Mouse (Mus musculus) midbrain, embryonic 16.5 days (tissue): ENCODE measurements at regions not wholly inside any gene's neighbourhood (a gene's known extent, or its start where the extent isn't known, plus 50 kb on each side); places are given as distances from the start of the nearest gene placed in this dataset.

ENCODE experiments used
- ATAC-seq: fragments of 200-750 bp; cut with Nextera tagmentation; 2 replicates; pipeline ENCODE4 v1.8.0; 2017; ENCODE audit warnings: moderate TSS enrichment
- H3K27ac ChIP-seq: fragments of 300-500 bp; sonication (generic); 2 replicates; pipeline ENCODE4 v1.5.1; 2014; ENCODE audit warnings: mild to moderate bottlenecking, low read length, mixed read lengths
- H3K27me3 ChIP-seq: fragments of 300-500 bp; sonication (generic); 2 replicates; pipeline ENCODE4 v1.6.1; 2014; ENCODE audit warnings: low read depth, low read length, mixed read lengths; ENCODE audit not compliant: control insufficient read depth, insufficient read depth
- H3K36me3 ChIP-seq: fragments of 300-500 bp; sonication (generic); 2 replicates; pipeline ENCODE4 v1.6.1; 2014; ENCODE audit warnings: mild to moderate bottlenecking, low read length, moderate library complexity, mixed read lengths; ENCODE audit not compliant: control insufficient read depth, insufficient read depth
- H3K4me1 ChIP-seq: fragments of 300-500 bp; sonication (generic); 2 replicates; pipeline ENCODE4 v1.6.1; 2014; ENCODE audit warnings: mild to moderate bottlenecking, low read length, mixed read lengths; ENCODE audit not compliant: control insufficient read depth, insufficient read depth
- H3K4me2 ChIP-seq: fragments of 300-500 bp; sonication (generic); 2 replicates; pipeline ENCODE4 v1.6.1; 2014; ENCODE audit warnings: mild to moderate bottlenecking, low read length, mixed read lengths
- H3K4me3 ChIP-seq: fragments of 300-500 bp; sonication (generic); 2 replicates; pipeline ENCODE4 v1.5.1; 2014; ENCODE audit warnings: low read depth, mild to moderate bottlenecking, low read length, moderate library complexity, mixed read lengths
- H3K9ac ChIP-seq: fragments of 300-500 bp; sonication (generic); 2 replicates; pipeline ENCODE4 v1.6.1; 2014; ENCODE audit warnings: low read depth, low read length, mixed read lengths
- H3K9me3 ChIP-seq: fragments of 300-500 bp; sonication (generic); replicated peaks from 2 replicates; pipeline ENCODE4 v1.6.1; 2014; ENCODE audit warnings: mild to moderate bottlenecking, low read length, mixed read lengths; ENCODE audit not compliant: control insufficient read depth, poor library complexity, severe bottlenecking
- WGBS: fragments of 180-500 bp; shearing (Covaris S2); extraction: QIAGEN DNeasy Blood & Tissue Kit; methylation state at CpG from one replicate; pipeline ENCODE4 v1.1.7; 2014; 5-methylcytosine and 5-hydroxymethylcytosine counted together

DNA sequence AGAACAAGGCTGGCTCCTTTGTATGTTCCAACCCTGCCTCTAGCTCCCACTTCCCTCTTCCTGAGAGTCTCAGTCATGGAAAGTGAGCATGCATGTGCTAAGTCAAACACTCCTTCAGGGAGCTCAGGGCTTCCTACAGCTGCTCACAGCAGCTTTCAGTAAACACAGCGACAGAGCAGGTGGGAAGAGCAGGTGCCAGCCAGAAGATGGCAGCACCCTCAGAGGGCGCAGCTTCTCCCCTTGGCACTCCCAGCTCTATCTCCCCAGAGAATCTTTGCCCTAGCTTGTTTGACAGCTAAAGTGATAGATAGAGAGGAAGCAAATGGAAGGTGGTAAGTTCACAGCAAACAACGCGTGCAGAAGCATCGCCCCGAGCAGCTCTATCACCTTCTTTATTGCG, 82.8 kb downstream of the Tex29 start:
- no peaks in the 10 kb centered on the region for H3K36me3 ChIP-seq
- ATAC-seq, result no peak
- H3K4me1 ChIP-seq, result no peaks in the 10 kb centered on the region
- H3K4me2 ChIP-seq, result no peak overlapping the region
- WGBS, result 89% methylated on average over 7 of the region's 7 CpGs
- H3K27me3 ChIP-seq, result no peaks in the 10 kb centered on the region
- no peaks in the 10 kb centered on the region for H3K9me3 ChIP-seq
- no peak overlapping the region for H3K4me3 ChIP-seq
- no peak overlapping the region for H3K27ac ChIP-seq
- no peak overlapping the region for H3K9ac ChIP-seq

DNA sequence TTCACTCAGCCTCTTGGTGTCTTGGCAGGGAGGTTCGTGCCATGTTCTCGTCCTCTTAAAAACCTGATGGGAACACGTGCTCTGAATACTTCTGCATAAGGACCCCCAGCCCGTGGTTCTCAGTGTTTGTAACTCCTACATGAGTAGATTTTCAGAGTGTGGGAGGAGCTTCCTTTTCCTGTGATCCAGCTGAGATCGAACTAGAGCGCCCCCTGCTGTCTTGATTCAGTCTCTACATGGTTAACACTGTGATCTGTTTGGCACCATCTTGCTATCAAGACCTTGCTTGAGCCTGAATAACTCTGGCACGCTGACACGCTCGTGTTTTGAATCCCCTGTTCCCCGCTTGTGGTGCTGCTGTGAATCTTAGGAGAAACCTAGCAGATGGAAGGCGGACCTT, 83.9 kb downstream of the Tex29 start:
- Histone ChIP-seq H3K27me3 (no peaks in the 10 kb centered on the region), H3K9ac (no peak overlapping the region), H3K4me3 (no peak overlapping the region), H3K4me2 (no peak overlapping the region), H3K4me1 (no peaks in the 10 kb centered on the region), H3K27ac (no peak overlapping the region), H3K36me3 (no peaks in the 10 kb centered on the region), H3K9me3 (no peaks in the 10 kb centered on the region)
- 55% methylated on average over 11 of the region's 11 CpGs for WGBS
- no peak for ATAC-seq

DNA sequence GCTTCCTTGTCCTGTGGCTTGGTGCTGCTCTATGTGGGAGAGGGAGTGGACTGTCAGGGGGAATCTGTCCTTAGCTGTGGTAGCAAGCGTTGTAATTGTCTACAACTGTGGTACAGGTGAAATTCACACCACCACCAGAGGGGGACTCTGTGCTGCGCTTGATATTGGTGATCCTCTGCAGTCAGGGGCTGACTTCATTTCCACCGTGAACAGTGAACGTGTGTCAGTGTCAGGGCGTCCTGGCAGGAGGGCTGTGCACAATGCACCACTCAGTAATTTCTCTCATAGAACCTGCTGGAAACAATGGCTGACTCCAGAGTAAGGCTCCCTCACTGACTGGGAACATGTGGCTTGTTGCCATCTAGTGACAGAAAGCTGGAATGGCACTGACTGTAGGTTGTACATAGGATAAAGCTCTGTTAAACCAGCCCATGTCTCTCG, 102.6 kb downstream of the Tex29 start:
- no peaks in the 10 kb centered on the region for H3K36me3 ChIP-seq
- ATAC-seq, result peak; percentile 95
- H3K4me1 ChIP-seq, result no peaks in the 10 kb centered on the region
- H3K27ac ChIP-seq, result no peak overlapping the region
- no peak overlapping the region for H3K4me3 ChIP-seq
- no peak overlapping the region for H3K9ac ChIP-seq
- no peaks in the 10 kb centered on the region for H3K27me3 ChIP-seq
- 25% methylated on average over 6 of the region's 6 CpGs for WGBS
- no peaks in the 10 kb centered on the region for H3K9me3 ChIP-seq
- no peak overlapping the region for H3K4me2 ChIP-seq

DNA sequence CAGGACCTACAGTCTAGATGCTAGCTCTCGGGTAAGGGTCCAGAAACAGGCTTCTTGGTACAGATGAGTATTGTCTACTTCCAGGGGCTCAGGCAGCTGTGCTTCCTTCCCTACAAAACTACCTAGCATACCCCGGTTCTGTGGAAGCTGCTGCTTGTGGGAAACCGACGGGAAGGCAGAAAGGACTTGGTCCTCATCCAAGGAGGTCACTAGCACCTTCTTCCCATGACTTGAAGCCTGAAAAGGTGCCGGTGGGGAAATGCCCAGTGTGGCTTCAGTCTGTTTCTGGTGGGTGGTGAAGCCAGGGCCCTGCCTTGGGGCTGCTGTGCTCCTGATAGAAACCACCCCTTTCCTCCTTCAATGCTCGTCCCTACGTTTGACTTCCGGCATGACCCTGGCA, 107.5 kb downstream of the Tex29 start:
- H3K4me1 ChIP-seq, result no peaks in the 10 kb centered on the region
- no peak for ATAC-seq
- no peak overlapping the region for H3K4me2 ChIP-seq
- H3K36me3 ChIP-seq, result no peaks in the 10 kb centered on the region
- H3K9me3 ChIP-seq, result no peaks in the 10 kb centered on the region
- no peaks in the 10 kb centered on the region for H3K27me3 ChIP-seq
- WGBS, result 84% methylated on average over 8 of the region's 8 CpGs
- H3K27ac ChIP-seq, result no peak overlapping the region
- no peak overlapping the region for H3K9ac ChIP-seq
- H3K4me3 ChIP-seq, result no peak overlapping the region

DNA sequence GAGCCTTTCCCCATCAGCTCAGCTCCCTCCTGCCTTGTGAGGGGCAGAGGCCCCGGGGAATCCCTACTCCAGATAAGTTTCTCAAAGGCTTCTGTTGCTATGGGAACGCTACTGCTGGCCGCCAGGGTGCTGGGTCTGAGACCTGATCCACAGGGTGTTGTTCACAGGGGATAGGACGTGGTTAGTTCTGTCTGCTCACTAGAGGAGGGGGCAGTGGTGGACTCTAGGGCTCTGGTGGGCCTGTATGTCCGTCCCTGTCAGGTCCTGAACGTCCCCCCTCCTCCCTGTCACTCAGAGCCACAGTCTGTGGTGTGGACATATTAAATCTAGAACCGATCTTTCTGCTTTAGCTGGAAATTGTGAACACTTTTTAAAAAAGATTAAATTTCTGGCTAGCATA, 116.0 kb downstream of the Tex29 start:
- WGBS, result 24% methylated on average over 7 of the region's 7 CpGs
- Histone ChIP-seq H3K4me1 (no peaks in the 10 kb centered on the region), H3K27me3 (no peaks in the 10 kb centered on the region; the same call in 1 of the 2 replicates), H3K4me3 (no peak overlapping the region), H3K9me3 (no peaks in the 10 kb centered on the region), H3K36me3 (no peaks in the 10 kb centered on the region), H3K4me2 (no peak overlapping the region), H3K27ac (no peak overlapping the region), H3K9ac (no peak overlapping the region)
- 0 out of 2 replicates have a peak, but pooled peaks have one; percentile 39 for ATAC-seq

DNA sequence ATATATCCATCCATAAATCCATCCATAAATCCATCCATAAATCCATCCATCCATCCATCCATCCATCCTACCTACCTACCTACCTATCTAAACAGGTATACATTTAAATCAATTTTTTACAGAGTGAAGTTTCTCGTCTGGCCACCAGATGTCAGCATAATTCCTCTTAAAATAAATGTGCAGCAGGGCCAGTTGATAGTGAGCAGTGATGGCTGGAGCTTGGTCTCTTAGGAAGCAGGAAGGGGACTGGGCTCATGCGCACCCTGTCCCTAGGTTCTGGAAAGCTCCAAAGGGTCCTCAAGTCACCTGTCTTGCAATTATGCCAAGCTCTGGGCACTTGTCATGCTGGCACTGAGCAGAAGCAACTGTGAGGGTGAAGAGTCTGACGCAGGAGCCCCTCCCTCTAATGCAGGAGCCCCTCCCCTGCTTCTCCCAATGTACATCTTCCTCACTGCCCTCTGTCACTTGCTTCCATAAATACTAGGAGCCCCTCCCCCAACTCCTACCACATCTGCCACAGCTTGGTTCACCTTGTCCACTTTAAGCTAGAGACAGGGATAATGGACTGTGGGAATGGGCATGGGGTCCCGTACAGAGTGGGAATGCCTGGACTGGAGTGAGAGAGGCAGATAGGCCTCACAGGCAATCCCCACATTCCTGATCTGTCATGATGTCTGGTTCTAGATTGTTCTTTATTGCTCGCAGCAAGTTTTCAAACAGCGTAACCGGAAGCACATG, 116.9 kb downstream of the Tex29 start:
- H3K36me3 ChIP-seq, result no peaks in the 10 kb centered on the region
- H3K27me3 ChIP-seq, result no peaks in the 10 kb centered on the region; the same call in 1 of the 2 replicates
- 63% methylated on average over 7 of the region's 7 CpGs for WGBS
- H3K9ac ChIP-seq, result no peak overlapping the region
- H3K4me1 ChIP-seq, result no peaks in the 10 kb centered on the region
- no peak overlapping the region for H3K27ac ChIP-seq
- H3K4me3 ChIP-seq, result no peak overlapping the region
- ATAC-seq, result peak; percentile 75
- no peak overlapping the region for H3K4me2 ChIP-seq
- H3K9me3 ChIP-seq, result no peaks in the 10 kb centered on the region

DNA sequence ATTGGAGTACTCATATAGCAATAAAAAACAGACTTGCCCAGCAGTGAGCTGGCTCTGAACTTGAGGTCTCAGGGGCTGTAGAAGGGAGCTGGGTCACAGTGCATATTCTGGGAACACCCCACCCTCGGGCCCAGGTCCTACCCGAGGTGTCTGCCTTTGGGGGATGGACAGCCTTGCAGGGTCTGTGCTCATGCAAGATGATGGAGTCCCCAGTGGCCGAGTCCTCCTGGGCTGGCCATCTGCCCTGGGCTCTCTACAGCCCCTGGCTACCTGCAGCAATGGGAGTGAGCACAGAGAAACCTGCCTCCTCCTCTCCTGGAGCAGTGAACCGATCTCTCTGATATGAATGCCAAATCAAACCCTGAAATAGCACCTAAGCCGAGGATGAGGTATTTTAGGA, 117.9 kb downstream of the Tex29 start:
- 74% methylated on average over 5 of the region's 5 CpGs for WGBS
- peaks cover 3% of the 10 kb centered on the region; the same call in 1 of the 2 replicates for H3K27me3 ChIP-seq
- ATAC-seq, result no peak
- no peak overlapping the region for H3K27ac ChIP-seq
- H3K36me3 ChIP-seq, result no peaks in the 10 kb centered on the region
- H3K4me3 ChIP-seq, result no peak overlapping the region
- no peaks in the 10 kb centered on the region for H3K4me1 ChIP-seq
- no peak overlapping the region for H3K9ac ChIP-seq
- no peaks in the 10 kb centered on the region for H3K9me3 ChIP-seq
- no peak overlapping the region for H3K4me2 ChIP-seq

DNA sequence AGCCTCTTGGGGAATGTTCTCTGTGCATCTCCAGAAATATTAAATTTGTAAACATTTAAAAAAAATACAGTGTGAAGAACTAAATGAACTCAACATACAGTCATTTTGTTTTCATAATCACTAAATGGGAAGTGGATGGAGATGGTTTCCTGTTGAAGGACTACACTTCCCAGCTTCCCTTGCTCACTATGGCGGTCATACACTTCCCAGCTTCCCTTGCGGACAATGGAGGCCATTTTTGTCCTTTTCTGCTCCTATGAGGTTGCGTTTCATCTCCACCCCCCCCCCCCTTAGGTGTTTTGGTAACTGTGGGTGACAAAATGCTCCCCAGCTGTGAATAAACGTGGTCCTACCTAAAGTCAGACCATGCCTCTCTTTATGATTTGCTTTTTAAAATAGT, 119.2 kb downstream of the Tex29 start:
- 80% methylated on average over 4 of the region's 4 CpGs for WGBS
- ATAC-seq, result no peak
- Histone ChIP-seq H3K9me3 (no peaks in the 10 kb centered on the region), H3K9ac (no peak overlapping the region), H3K4me1 (no peaks in the 10 kb centered on the region), H3K27ac (no peak overlapping the region), H3K27me3 (0 out of 2 replicates have a peak, but pooled peaks cover 3% of the 10 kb centered on the region), H3K4me2 (no peak overlapping the region), H3K36me3 (no peaks in the 10 kb centered on the region), H3K4me3 (no peak overlapping the region)

DNA sequence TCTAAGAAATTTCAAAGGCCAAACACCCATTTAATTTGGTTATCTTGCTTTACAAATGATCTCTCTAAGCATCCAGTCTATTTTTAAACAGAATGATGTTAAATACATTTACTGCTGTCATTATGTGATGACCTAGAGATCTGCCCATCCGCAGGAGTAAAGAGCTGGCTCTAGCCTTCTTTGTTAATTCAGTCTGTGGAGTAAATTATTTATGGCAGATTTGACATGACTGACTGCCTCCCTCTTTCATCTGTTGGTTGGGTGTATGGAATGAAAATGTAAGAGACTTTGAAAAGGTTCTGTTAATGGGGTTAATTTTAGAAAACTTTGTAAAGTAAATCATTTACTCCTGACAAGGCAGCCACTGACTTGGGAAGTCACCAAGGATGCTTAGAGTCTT, 123.3 kb downstream of the Tex29 start:
- Histone ChIP-seq H3K36me3 (no peaks in the 10 kb centered on the region), H3K4me1 (no peaks in the 10 kb centered on the region), H3K9me3 (no peaks in the 10 kb centered on the region), H3K4me3 (no peak overlapping the region), H3K27ac (no peak overlapping the region), H3K27me3 (0 out of 2 replicates have a peak, but pooled peaks cover 3% of the 10 kb centered on the region), H3K4me2 (no peak overlapping the region), H3K9ac (no peak overlapping the region)
- 25% methylated on average over 1 of the region's 1 CpGs for WGBS
- ATAC-seq, result no peak
